Mouse (Mus musculus) kidney, adult 18-20 months (tissue): Measurements from ENCODE around the gene Alkbh3.

ENCODE experiments used
- DNase-seq: peaks from one replicate; pipeline ENCODE4 v3.0.0; 2021

Alkbh3 gene

DNA sequence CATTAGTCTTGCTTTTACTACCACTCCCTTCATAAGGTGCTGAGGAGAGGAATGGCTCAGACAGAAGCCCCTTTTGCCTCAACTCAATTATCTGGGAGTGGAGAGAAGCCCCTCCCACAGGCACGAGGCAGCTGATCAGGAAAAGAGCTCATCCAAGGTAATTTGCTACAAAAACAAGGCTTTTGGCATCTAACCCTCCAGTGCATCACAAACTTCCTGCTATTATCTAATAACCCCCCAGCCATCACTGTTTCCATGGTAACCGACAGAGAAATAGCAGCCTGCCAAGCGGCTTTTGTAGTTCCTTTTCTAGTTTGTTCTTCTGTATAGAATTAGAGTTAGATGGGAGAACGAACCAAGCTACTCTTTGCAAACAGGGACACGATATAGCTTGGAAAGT lies 18.3 kb downstream of the Alkbh3 start:
- DNase-seq, result peak; percentile 20

DNA sequence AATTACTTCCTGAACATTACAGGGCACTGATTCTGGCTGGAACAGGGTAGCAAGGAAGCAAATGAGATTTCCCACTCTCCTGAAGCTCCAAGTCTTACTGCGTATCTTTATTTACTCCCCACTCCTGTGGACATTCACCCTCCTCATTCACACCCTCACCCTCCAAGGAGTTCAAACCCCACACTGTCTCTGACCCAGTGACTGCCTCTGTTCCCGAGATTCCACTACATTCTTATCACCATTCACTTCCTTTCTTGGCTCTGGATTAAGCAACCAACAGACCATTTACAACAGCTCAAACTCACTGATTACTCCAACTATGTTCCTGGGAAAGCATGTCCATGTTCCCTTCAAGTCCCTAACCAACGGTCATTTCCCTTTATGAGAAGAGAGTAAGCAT lies 19.3 kb downstream of the Alkbh3 start:
- no peak for DNase-seq

DNA sequence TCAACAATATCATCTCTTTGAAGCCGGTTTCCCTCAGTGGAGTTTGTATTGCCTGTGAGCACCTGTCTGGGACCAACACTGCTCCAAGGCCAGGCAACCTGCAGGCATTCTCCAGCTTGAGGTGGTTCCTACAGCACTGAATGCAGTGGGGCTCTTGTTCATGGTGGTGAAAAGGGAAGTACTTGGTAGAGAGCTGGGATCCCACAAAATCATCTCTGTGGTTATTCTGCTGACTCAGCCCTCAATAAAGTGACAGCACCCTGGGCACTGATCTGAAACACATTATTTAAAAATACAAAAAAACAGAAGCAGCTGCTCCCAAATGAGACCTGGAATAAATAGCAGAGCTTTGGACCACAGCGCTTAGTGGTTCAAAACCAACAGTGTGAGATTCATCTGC lies 22.2 kb downstream of the Alkbh3 start:
- DNase-seq, result no peak

DNA sequence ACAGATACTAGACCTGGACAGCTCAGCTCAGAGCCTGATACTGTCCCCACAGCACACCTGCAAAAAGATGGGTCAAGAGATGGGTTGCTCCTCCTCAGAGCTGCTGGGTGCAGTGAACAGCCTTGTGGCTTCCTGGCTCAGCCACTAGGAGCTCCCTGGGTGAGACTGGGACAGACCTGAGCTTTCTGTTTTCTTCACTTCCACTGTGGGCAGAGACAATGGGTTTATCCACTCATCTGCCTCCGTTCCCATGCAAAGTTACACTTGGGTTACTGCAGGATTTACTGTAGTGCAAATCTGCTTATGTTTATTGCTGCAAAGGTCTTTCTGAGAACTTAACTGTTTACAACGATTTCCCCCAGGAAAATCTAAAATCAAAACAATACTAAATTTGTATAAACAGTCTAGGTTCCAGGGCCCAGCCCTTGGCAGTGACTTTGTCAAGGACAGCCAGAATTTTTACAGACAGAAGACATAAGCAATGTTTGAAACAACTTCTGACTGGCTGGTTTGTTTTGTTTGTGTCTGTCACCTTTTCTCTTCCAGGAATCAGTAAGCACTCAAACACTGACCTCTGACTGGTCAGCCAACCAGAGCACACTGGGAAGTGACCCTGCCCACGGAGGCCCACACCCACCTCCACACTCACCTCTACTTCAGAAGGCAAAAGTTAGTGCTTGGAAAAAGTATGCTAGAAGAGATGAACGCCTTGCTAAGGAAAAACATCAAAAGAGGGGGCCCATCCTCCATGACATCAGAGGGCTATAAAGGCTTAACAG lies 28.0 kb downstream of the Alkbh3 start:
- DNase-seq, result no peak

DNA sequence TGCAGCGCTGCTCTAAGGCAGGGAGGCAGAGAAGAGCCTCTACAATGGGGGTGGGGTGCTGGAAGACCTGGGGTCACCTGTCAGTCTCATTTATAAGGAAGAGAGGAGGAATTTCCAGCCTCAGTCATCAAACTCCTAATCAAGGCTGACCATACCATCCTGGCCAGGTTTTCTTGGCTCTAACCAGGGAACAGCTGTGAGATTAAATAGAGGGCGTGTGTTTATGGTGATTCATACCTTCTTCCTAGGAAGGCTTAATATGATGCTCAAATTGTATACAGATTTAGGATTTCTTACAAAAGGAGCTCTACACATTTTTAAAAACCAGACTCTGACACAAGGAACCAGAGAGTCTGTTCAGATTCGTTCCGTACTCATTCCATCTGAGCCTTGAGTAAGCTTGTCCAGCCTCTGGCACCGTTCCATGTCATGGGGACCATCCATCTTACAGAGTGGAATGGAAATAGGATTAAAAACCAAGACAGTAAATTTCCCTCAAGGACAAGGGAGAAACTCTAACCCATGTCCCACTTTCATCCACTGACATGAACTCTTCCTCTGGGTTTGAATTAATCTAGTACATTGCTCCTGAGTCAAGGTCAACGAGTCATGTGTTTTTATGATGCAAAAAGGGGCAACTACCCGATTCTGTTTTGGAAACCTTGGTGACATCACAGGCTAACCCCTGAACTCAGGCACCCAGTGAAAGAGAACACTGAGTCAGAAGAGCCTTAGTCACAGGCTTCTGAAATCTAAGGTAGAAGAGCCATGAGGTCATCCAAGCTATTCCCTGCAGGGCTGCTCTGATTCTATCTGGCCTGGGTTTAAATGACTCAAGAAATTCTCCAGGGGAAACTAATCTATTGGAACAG lies 31.1 kb downstream of the Alkbh3 start:
- no peak for DNase-seq

DNA sequence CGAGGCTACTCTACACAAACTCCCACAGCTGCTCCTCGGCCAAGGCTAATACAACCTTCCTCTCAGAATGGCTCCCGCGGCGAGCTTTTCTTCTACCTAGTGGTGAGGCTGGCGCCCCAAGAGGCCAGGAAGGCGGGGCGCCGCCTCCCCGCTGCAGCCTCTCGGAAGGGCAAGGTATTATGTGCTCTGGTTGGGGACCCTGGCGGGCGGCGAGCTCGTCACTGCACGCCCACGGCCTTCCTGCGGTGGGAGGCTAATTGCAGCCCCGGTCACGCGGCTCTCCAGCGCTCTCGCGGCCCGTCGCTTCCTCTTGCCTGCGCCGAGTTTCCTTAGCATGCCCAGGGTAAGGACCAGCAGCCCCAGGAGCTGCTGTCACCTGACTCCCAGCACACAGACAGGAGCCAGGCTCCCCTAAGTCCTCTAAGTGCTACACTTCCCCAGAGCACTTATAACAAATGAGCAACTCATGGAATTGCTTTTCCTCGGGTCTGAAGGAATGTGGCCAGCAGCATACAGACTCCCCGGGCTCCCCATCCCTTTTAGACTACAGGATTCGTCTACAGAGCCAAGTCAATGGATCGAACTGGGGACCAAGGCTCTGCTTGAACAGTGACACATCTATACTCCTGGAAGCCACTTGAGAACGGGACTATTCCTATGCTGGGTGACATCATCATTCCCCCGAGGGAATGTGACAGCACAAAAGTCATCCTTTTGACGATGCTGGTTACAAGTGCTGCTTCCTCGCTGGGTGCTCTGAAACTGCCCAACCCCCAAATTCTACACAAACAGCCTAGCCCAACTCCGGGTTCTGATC lies 34.0 kb downstream of the Alkbh3 start:
- DNase-seq, result peak; percentile 52

DNA sequence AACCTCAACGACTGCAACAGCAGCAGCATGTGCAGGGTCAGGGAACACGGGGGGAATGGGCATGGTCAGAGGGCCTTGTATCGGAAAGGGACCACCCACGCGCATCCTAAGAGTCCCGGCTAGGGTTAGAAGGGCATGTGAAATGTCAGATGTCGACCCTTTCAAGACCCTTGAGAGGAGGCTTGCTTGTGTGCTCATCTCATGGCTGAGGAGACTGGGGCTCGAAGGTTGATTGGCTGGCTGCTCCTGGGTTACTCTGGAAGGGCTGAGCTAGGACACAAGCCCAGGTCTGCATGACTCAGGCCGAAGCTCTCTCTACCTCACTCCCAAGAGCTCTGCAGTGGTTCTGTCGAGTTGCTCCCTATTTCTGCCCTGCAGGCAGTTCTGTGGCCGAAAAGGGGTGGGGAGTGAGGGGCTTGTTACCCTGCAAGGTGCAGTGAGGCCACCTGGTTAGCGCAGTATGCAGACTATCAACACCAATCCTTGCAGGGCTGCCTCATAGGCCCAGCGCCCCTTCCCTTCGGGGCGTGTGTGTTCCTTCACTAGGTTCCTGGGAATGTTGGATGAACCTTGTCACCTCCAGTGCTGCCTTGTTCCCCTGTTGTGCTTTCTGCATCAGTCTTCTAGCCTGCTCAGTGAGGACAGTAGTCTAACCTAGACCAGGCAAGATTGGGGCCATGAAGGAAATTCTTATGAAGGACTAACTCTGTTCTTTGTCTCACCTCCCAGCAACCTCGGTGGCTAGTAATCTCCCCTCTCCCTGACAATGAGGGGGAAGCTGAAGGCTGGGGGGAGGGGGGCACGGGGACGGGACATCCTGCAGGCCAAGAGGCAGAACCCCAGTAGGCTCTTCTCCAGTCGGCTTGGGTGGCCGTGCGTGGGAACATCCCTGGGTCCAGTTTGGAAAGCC lies 34.8 kb downstream of the Alkbh3 start:
- no peak for DNase-seq

DNA sequence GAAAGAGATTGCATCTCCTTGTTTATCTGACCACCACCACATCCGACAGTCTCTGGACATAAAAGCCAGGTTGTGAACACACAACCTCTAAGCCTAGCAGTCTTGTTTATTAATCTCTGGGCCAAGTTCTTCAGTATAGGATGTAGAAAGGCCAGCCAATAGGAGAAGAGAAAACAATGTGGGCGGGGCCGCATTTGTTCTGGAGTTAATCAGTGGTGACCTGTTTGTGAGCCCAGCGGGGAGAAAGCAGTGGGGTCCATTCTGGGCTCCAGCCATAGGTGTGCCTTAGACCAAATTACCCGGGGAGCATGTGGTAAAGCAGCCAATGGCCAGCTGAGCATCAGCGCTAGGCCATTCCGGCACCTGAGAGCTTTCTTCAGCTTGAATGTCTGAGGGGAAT lies 35.6 kb downstream of the Alkbh3 start:
- no peak for DNase-seq

DNA sequence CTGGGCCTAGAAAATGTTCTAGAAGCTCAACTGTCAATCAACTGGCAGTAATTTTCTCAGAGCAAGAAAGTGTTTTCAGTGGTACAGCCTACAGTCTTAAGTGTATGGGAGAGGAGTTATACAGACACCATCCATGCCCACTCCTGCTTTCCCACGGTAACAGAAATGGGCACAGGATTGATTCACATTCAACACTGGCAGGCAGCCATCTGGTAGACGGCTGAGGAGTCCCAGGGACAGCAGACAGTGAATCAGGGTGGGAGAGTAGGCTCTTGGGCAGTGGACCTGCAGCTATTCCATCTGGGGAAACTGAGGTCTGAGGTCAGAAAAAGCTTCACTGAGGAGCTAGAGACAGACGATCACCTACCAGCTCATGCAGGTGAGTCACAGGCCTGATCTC lies 39.0 kb downstream of the Alkbh3 start:
- no peak for DNase-seq

DNA sequence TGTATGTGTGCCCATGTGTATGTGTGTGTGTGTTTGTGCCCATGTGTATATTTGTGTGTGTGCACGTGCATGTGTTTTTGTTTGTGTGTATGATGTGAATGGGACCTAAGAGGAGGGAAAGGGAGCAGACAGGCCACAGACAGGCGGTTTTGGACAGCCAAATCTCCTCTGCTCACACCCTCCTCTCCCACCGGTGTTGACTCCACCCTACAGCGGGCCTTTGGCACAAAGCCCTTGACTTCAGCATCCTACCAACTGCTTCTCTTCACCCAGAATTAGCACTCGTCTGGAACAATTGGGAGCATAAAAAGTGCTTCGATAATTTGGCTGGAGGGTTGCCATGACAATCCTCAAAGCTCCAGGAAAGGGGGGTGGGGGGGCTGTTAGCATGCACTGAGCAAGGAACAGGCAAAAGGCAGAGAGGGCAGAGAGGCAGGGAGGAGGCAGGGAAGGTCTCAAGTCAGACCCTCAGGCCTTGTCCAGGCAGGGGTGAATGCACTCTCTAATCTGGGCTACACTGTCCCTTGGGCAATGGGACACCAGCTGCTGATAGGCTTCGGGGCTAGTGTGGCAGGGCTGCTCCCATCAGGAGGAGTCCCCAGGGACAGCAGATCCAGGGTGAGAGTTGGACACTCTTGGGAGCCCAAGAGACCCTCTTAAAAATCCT lies 46.0 kb downstream of the Alkbh3 start:
- no peak for DNase-seq

DNA sequence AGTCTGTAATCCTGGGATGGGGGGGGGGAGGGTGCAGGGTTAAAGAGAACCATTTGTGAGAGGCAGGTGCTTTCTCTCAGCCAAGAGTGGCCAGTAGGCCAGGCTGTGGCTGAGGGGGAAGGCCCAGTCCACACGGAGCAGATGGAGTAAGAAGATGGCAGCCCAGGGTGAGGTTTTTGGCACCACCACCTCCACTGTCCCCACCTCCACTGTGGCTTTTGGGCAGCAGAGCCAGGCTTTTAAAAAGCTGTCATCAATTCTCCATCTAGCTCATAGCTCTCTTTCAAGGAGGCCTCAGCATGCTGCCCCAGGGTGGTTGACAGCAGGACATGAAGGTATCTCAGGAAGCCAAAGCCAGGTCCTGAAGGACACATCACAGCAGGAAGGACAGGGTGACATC lies 46.8 kb downstream of the Alkbh3 start:
- no peak for DNase-seq

DNA sequence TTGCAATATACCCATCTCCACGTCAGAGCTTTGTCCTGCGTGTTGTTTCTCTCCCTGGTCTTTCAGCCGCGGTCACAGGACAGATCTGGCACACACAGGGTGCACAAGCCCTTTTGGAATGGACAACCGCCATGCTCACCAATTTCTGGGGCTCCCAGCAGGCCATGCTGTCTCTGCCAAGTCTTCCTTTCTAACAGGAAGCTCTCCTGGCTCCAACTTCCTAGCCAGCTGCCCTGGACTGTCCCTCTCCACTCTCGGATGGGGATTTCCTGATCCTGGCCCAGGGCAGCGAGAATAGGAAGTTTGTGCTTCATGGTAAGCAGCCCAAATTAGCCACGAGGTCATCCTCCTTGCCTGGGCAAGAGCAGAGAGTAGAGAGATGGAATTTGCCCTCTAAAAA lies 48.9 kb downstream of the Alkbh3 start:
- peak; percentile 33 for DNase-seq

DNA sequence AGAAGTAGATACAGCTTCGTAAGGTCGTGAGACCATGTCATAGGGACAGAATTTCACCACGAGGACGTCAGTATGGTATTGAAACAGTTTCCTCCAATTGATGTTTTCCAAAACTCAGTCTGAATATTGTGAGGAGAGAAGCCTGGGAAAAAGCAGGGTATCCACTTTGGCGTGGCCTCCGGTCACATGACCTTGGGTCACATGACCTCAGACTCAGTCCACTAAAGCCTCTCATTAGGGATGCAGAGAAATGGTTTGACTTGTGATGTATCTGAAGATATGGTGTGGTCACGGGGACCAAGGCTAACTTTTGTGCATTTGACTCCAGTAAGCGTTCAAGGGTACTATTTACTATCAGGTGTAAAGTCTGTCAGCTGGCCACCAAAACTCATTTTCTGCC lies 51.3 kb downstream of the Alkbh3 start:
- no peak for DNase-seq

DNA sequence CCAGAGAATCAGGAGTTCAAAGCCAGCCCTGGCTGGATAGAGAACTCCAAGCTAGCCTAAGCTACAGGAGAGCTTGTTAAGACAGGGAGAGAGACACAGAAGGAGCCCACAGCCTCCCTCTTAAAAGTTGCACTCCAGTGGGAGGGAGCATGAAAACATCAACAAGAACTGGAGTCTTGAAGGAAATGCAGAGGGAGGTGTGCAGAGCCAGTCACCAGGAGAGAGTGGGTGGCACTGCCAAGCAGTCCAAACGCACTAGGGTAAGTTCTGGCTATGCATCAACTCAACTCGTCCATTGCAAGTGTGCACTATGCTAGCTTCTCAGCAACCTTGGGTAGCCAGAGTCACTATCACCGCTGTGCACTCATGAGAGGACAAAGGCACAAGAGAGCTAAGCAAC lies 52.4 kb downstream of the Alkbh3 start:
- DNase-seq, result no peak

DNA sequence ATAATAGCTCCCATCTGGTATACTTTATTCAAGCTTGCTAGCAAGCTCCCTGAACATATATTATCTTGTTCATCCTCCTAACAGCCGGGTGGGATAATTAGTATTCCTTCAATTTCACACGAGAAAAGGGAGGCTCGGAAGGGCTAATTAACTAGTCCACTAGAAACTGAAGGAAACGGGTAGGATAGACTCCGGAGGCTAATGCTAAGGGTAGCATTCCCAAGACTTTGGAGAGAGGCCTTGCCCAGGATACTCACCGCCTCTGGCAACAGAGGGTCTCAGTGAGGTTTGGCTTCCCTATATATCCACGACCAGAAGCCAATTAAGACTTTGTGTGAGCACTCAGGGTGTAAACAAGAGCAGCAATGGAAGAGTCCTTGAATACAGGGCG lies 52.8 kb downstream of the Alkbh3 start:
- DNase-seq, result no peak

DNA sequence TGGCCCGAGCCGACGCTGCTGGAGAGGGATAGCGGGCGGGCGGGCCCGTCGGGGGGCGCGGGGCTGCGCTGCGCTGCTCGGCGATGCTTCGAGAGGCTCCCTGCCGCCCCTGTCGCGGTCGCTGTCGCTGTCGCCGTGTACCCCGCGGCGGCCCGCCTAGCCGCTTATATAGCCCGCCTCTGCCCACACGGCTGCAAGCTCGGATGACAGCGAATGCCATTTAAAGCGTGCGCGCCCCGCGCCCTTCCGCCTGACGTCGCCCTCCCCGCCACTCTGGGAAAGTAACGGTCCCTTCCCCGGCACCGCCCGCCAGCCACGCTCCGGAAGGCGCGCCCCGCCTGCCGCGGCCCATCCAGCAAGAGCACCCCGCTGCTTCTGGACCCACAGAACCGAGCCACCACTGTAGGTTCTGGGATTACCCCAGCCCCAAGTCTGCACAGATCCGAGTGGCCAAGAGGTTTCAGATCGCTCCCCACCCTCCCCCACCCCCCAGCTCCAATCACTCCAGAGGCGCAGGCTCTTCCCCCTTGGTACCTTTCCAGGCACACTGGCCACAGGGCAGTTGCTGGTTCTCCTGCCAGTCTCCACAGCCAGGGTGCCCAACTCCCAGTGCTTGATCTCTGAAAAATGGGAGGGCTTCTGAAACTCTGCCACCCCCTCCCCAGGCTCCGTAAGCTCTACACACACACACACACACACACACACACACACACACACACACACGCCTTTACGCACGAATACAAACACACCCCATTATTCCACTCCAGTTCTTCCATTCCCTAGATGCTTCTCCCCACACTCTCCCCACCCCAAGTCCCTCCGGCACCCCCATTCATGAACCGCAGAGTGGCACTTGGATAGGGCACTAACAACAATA lies 53.5 kb downstream of the Alkbh3 start, which contains the start of gene Gm13889:
Gm13889 (minus strand) TSS at position 294 of the 877 bp plus-strand sequence.
- DNase-seq, result peak; percentile 75

DNA sequence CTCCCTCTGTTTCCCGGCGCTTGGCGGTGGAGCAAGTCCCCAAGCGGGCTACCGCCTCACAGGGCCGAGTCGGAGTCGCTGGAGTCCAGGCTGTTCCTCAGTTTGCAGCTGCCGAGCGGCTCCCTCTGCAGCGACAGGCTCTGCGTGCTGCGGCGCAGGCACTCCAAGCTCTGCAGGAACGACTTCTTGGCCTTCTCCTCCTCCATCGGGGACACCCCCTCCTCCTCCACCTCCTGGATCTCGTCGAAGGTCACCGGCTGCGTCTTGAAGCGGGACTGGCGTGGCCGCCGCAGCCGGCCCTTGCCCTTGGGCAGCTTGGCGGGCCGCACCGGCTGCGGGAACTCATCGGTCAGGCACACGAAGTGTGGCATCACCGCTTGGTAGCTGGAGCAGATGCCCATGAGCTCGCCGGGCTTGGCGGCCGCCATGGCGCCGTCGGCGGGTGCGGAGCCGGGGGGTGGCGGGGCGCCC lies 54.2 kb downstream of the Alkbh3 start:
- peak; percentile 59 for DNase-seq

DNA sequence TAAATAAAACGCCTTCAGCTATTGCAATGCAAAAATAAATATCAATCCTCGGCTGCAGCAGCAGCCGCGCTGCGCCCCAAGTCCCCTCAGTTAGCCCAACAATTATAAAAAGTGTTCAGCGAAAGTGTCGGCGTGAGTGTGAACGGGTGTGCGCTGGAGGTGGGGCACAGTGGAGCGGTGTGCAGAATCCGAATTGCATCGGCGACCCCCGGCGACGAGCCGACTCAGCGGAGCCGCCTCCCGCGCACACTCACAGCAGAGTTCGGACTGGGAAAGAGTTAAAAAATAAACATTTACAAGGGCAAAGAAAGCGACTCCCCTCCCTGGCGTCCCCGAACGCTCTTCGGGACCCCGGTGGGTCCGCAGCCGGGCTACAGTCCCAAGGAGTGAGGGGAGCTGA lies 54.7 kb downstream of the Alkbh3 start:
- DNase-seq, result no peak

DNA sequence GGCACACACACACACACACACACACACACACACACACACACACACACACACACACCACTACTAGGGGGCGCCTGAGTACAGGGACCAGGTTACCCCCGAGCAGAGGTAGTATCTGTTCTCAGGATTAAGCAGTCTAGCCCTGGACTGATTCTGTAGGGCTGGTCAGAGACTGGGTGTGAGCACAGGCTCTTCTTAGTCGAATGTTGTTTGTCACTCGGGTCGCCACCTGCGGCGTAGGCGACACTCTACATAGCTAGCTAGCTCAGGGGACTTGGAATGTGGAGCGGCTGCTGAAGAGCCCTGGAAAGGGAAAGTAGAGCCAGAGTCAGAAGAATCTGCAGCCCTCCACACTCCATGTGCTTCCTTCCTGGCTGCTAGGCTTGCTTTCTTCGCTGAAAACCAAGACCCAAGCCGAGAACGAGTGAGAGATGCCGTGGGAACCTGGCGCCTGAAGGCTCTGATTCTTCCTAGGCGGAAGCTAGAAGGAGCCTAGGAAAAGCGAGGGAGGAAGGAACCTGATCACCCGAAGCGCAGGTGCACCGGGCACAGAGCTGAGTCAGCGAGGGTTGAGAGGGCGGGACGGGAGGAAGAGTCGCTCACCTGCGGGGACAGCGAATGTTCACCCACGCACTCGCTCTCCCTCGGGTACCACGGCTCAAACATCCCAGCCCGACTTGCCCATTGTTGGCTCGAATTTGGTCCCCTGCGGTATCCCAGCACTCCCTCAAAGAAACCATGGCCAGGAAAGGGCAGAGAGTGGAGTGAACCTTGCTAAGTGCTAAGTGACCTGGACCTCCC lies 55.6 kb downstream of the Alkbh3 start:
- DNase-seq, result peak; percentile 13

DNA sequence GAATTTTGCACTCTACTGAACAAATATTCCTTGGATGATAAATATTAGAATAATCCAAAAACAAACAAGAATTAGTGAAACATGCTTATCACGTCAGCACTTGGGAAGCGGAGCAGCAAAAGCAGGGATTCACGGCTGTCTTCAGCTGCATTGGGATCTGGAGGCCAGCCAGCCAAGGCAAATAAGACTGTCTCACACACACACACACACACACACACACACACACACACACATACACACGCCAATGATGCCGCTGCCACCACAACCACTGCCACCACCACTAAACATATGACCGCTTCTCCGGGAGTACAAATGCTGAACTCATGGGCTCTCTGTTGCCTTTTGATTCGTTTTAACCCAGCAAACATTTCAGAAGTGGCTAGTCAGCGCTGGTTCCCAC lies 56.9 kb downstream of the Alkbh3 start:
- no peak for DNase-seq
